ENCODE assay signal across 8 mouse cellular contexts in genomic region chr5:121546530-121546895, GRCm38 (mm10). TPM values are rescaled to one million over a fixed set of nuclear protein-coding genes. Genes with fewer than 3 reads are reported as not detected.
A peak's percentile ranks its signal among the peaks of the same experiment; 100 is the strongest.
DNase-seq lines count a peak whose midpoint lies in the region; ATAC-seq and TF ChIP-seq lines count a peak whose summit lies in the region.

No protein-coding gene starts in this region.

- H3K79me2 ChIP-seq in heart, adult 2 months (replicated peaks; ENCODE audit: control insufficient read depth, insufficient read depth, low read length) = no peaks in the 10 kb centered on the region; the same call in none of the 2 replicates

- H3K4me2 ChIP-seq in limb, embryonic 14.5 days (replicated peaks; ENCODE audit: low read depth, low read length, severe bottlenecking) = peak overlapping the region; percentile 61
- H3K4me2 ChIP-seq in midbrain, embryonic 14.5 days (ENCODE audit: low read length) = peak overlapping the region; percentile 92

- no peak for ATAC-seq in limb, embryonic 14.5 days (ENCODE audit: low FRiP score, low read depth)
- ATAC-seq in midbrain, embryonic 14.5 days (ENCODE audit: low FRiP score, low TSS enrichment) = no peak

- peaks cover 3% of the 10 kb centered on the region; the same call in 1 of the 2 replicates for H3K36me3 ChIP-seq in heart, adult 2 months (ENCODE audit: control insufficient read depth, insufficient read depth, low read length)
- no peaks in the 10 kb centered on the region for H3K36me3 ChIP-seq in kidney, adult 2 months (ENCODE audit: control insufficient read depth, insufficient read depth, low read length)
- no peaks in the 10 kb centered on the region for H3K36me3 ChIP-seq in limb, embryonic 14.5 days (ENCODE audit: control insufficient read depth, insufficient read depth, low read length)
- H3K36me3 ChIP-seq in midbrain, embryonic 14.5 days (ENCODE audit: control insufficient read depth, insufficient read depth, low read length) = 0 out of 2 replicates have a peak, but pooled peaks cover 2% of the 10 kb centered on the region
- no peaks in the 10 kb centered on the region for H3K36me3 ChIP-seq in splenic B cell, adult 2 months (ENCODE audit: control insufficient read depth, insufficient read depth, low read length, poor library complexity, severe bottlenecking)

- peak; percentile 41 to 48 for DNase-seq in heart, adult 2 months
- DNase-seq in heart, adult 11 months = no peak
- DNase-seq in cerebellum, adult 9-11 months = peak; percentile 49
- DNase-seq in frontal cortex, postnatal 14 days (ENCODE audit: low spot score in 2 of 2) = peak; percentile 23 to 38
- peak; percentile 73 for DNase-seq in kidney, adult 2 months
- DNase-seq in limb, embryonic 14.5 days (ENCODE audit: low spot score) = peak; percentile 66
- DNase-seq in midbrain, embryonic 14.5 days = peak; percentile 66
- peak; percentile 65 for DNase-seq in splenic B cell, adult 2 months (ENCODE audit: low read depth, low spot score)

- TF ChIP-seq POLR2A in heart, adult 2 months (IDR thresholded peaks at IDR 0.05; ENCODE audit: insufficient read depth, low read depth, low read length) = no peak
- TF ChIP-seq POLR2A in kidney, adult 2 months (IDR thresholded peaks at IDR 0.05; ENCODE audit: low read depth, low read length) = no peak
- no peak for TF ChIP-seq POLR2A in limb, embryonic 14.5 days (IDR thresholded peaks at IDR 0.05; ENCODE audit: borderline replicate concordance, extremely low read depth, insufficient read depth, insufficient read length)

- peak; percentile 43; the same call in 1 of the 2 replicates for TF ChIP-seq EP300 in heart, adult 2 months (IDR thresholded peaks at IDR 0.05; ENCODE audit: insufficient read depth, low read depth, low read length)

- 10% methylated on average over 6 of the region's 6 CpGs for WGBS in heart, adult 2 months
- WGBS in kidney, adult 2 months = 15% methylated on average over 6 of the region's 6 CpGs
- 37% methylated on average over 6 of the region's 6 CpGs for WGBS in limb, embryonic 14.5 days
- 46% methylated on average over 6 of the region's 6 CpGs for WGBS in midbrain, embryonic 14.5 days

- 0 out of 2 replicates have a peak, but pooled peaks cover 3% of the 10 kb centered on the region for H3K9me3 ChIP-seq in limb, embryonic 14.5 days (ENCODE audit: control insufficient read depth, low read length)
- H3K9me3 ChIP-seq in midbrain, embryonic 14.5 days (ENCODE audit: control insufficient read depth, low read length) = no peaks in the 10 kb centered on the region

- H3K27me3 ChIP-seq in heart, adult 2 months (ENCODE audit: control insufficient read depth, insufficient read depth, low read length) = no peaks in the 10 kb centered on the region
- no peaks in the 10 kb centered on the region for H3K27me3 ChIP-seq in kidney, adult 2 months (replicated peaks; ENCODE audit: control insufficient read depth, insufficient read depth, low read length)
- no peaks in the 10 kb centered on the region for H3K27me3 ChIP-seq in limb, embryonic 14.5 days (ENCODE audit: control insufficient read depth, insufficient read depth, low read length)
- no peaks in the 10 kb centered on the region for H3K27me3 ChIP-seq in midbrain, embryonic 14.5 days (ENCODE audit: control insufficient read depth, insufficient read depth, low read length)
- no peaks in the 10 kb centered on the region for H3K27me3 ChIP-seq in splenic B cell, adult 2 months (ENCODE audit: control insufficient read depth, insufficient read depth, low read length, poor library complexity, severe bottlenecking)

- TF ChIP-seq CTCF in heart, adult 2 months (IDR thresholded peaks at IDR 0.05) = peak; percentile 75
- peak; percentile 78 for TF ChIP-seq CTCF in kidney, adult 2 months (conservative IDR thresholded peaks at IDR 0.05; ENCODE audit: insufficient read depth, insufficient read length, low read depth, low read length)

- peak overlapping the region; percentile 79 for H3K4me3 ChIP-seq in heart, adult 2 months
- H3K4me3 ChIP-seq in kidney, adult 2 months (ENCODE audit: insufficient read depth, low read depth, low read length) = peak overlapping the region; percentile 66
- peak overlapping the region; percentile 97 for H3K4me3 ChIP-seq in limb, embryonic 14.5 days (replicated peaks; ENCODE audit: low read length)
- peak overlapping the region; percentile 100 for H3K4me3 ChIP-seq in midbrain, embryonic 14.5 days (replicated peaks; ENCODE audit: low read depth, low read length)

- H3K27ac ChIP-seq in heart, adult 2 months = peak overlapping the region; percentile 99
- no peak overlapping the region for H3K27ac ChIP-seq in kidney, adult 2 months (ENCODE audit: insufficient read depth, low read depth, low read length)
- H3K27ac ChIP-seq in limb, embryonic 14.5 days (replicated peaks; ENCODE audit: low read depth, low read length) = no peak overlapping the region
- H3K27ac ChIP-seq in midbrain, embryonic 14.5 days (replicated peaks; ENCODE audit: low read depth, low read length) = peak overlapping the region; percentile 98; the same call in 1 of the 2 replicates

- intact Hi-C loops in heart, adult 2 months (cut with DNase I) = loop anchor here (1.0 to 5.0 kb wide), 3 partner anchors 18 to 149 kb away; partner anchors contain the start of gene Naa25

- H3K4me1 ChIP-seq in heart, adult 2 months (ENCODE audit: control insufficient read depth, insufficient read depth, low read length) = peaks cover 4% of the 10 kb centered on the region
- peaks cover 13% of the 10 kb centered on the region for H3K4me1 ChIP-seq in kidney, adult 2 months (ENCODE audit: control insufficient read depth, insufficient read depth, low read length)
- peaks cover 12% of the 10 kb centered on the region for H3K4me1 ChIP-seq in limb, embryonic 14.5 days (ENCODE audit: control insufficient read depth, insufficient read depth, low read length)
- H3K4me1 ChIP-seq in midbrain, embryonic 14.5 days (ENCODE audit: control insufficient read depth, insufficient read depth, low read length) = peaks cover 18% of the 10 kb centered on the region

- no peak overlapping the region for H3K9ac ChIP-seq in heart, adult 2 months (ENCODE audit: low read depth, low read length)
- H3K9ac ChIP-seq in limb, embryonic 14.5 days (ENCODE audit: low read depth, low read length, severe bottlenecking) = peak overlapping the region; percentile 98
- H3K9ac ChIP-seq in midbrain, embryonic 14.5 days (replicated peaks; ENCODE audit: low read length) = peak overlapping the region; percentile 96; the same call in 1 of the 2 replicates

RNA-seq across cellular contexts. Expression of gene Mapkapk5, which starts 0.8 kb away (rescaled TPM):
- 10 to 100 TPM; 79.8 to 84.2 TPM for total RNA-seq in heart, adult 2 months (2021)
- polyA plus RNA-seq in heart, adult 2 months (2012; rRNA removed) = 33.0 and 67.7 TPM in 2 replicates
- polyA plus RNA-seq in kidney, adult 2 months (2012; rRNA removed) = 32.6 and 36.6 TPM in 2 replicates
- 89.2 and 110 TPM in 2 replicates for polyA plus RNA-seq in limb, embryonic 14.5 days (2012; rRNA removed)
- polyA plus RNA-seq in limb, embryonic 14.5 days (2014; fragmentation: Nextera tagmentation; extraction: Ambion mirVana) = 60.4 and 61.6 TPM in 2 replicates
- polyA plus RNA-seq in midbrain, embryonic 14.5 days (2014; fragmentation: Nextera tagmentation; extraction: Ambion mirVana) = 58.3 and 68.8 TPM in 2 replicates

RNA-seq across cellular contexts. Expression of gene Adam1a, which starts 1.2 kb away (rescaled TPM):
- total RNA-seq in heart, adult 2 months (2021) = 1 to 10 TPM; 1.0 to 2.5 TPM
- polyA plus RNA-seq in heart, adult 2 months (2012; rRNA removed) = 3.4 and 3.9 TPM in 2 replicates
- polyA plus RNA-seq in kidney, adult 2 months (2012; rRNA removed) = 2.0 and 2.2 TPM in 2 replicates
- 14.7 and 15.3 TPM in 2 replicates for polyA plus RNA-seq in limb, embryonic 14.5 days (2012; rRNA removed)
- polyA plus RNA-seq in limb, embryonic 14.5 days (2014; fragmentation: Nextera tagmentation; extraction: Ambion mirVana) = 1.3 and 1.9 TPM in 2 replicates
- 6.8 and 6.9 TPM in 2 replicates for polyA plus RNA-seq in midbrain, embryonic 14.5 days (2014; fragmentation: Nextera tagmentation; extraction: Ambion mirVana)

RNA-seq across cellular contexts. Expression of gene Gm42878, which starts 1.2 kb away (rescaled TPM):
- total RNA-seq in heart, adult 2 months (2021) = under 1 TPM in 1 of 2 experiments, not detected in 1; 0.63 TPM
- 0.16 and 0.79 TPM in 2 replicates for polyA plus RNA-seq in heart, adult 2 months (2012; rRNA removed)
- polyA plus RNA-seq in kidney, adult 2 months (2012; rRNA removed) = 0.13 TPM in 1 of 2 replicates, not detected in the other
- polyA plus RNA-seq in limb, embryonic 14.5 days (2012; rRNA removed) = 0.28 and 0.31 TPM in 2 replicates
- polyA plus RNA-seq in limb, embryonic 14.5 days (2014; fragmentation: Nextera tagmentation; extraction: Ambion mirVana) = 0.69 TPM in 1 of 2 replicates, not detected in the other
- polyA plus RNA-seq in midbrain, embryonic 14.5 days (2014; fragmentation: Nextera tagmentation; extraction: Ambion mirVana) = not detected in 2 replicates

RNA-seq across cellular contexts. Expression of gene Adam1b, which starts 43.3 kb away (rescaled TPM):
- not detected for total RNA-seq in heart, adult 2 months (2021)
- 0.04 TPM in 1 of 2 replicates, not detected in the other for polyA plus RNA-seq in heart, adult 2 months (2012; rRNA removed)
- not detected in 2 replicates for polyA plus RNA-seq in kidney, adult 2 months (2012; rRNA removed)
- polyA plus RNA-seq in limb, embryonic 14.5 days (2012; rRNA removed) = not detected in 2 replicates
- polyA plus RNA-seq in limb, embryonic 14.5 days (2014; fragmentation: Nextera tagmentation; extraction: Ambion mirVana) = 0.18 TPM in 1 of 2 replicates, not detected in the other
- 0.08 TPM in 1 of 2 replicates, not detected in the other for polyA plus RNA-seq in midbrain, embryonic 14.5 days (2014; fragmentation: Nextera tagmentation; extraction: Ambion mirVana)

RNA-seq across cellular contexts. Expression of gene Aldh2, which starts 47.1 kb away (rescaled TPM):
- total RNA-seq in heart, adult 2 months (2021) = 100 to 1,000 TPM; 339 to 371 TPM
- 433 and 501 TPM in 2 replicates for polyA plus RNA-seq in heart, adult 2 months (2012; rRNA removed)
- 1,369 and 1,431 TPM in 2 replicates for polyA plus RNA-seq in kidney, adult 2 months (2012; rRNA removed)
- 328 and 418 TPM in 2 replicates for polyA plus RNA-seq in limb, embryonic 14.5 days (2012; rRNA removed)
- 108 and 134 TPM in 2 replicates for polyA plus RNA-seq in limb, embryonic 14.5 days (2014; fragmentation: Nextera tagmentation; extraction: Ambion mirVana)
- polyA plus RNA-seq in midbrain, embryonic 14.5 days (2014; fragmentation: Nextera tagmentation; extraction: Ambion mirVana) = 41.8 and 64.1 TPM in 2 replicates

Comparison
In these comparisons a context has a peak if more than half of its experiments do, and no peak if none do; other contexts are left out.
1. H3K27ac ChIP-seq: peak in heart, adult 2 months (single experiment) and midbrain, embryonic 14.5 days (single experiment); none in kidney, adult 2 months (single experiment) and limb, embryonic 14.5 days (single experiment).
2. Peak in every context shown above with its lines, with median percentiles within 50 percentile points of each other: H3K4me3 ChIP-seq.